Mouse (Mus musculus) adrenal gland, adult 10 weeks (tissue): ENCODE measurements around the gene Mypop. TPM values are rescaled to one million over a fixed set of nuclear protein-coding genes. Genes with fewer than 3 reads are reported as not detected.

Experiments used
- polyA plus RNA-seq: library from polyadenylated mRNA; stranded (reverse); fragments of 350-450 nt; fragmentation: Illumina TruSeq; extraction: RNeasy Lipid Tissue Mini Kit (QIAGEN cat#74804); gene quantifications from one replicate; pipeline ENCODE4 v1.2.3, GENCODE M21; 2014; ENCODE audit warnings: low read depth, low replicate concordance

Mypop gene
- not detected for polyA plus RNA-seq

GRCm38 (mm10) chr7:18990601-18991295 is at the start of gene Mypop:
Mypop (plus strand) TSS chr7:18991245.

GRCm38 (mm10) chr7:18987100-18987499 is 3.9 kb upstream of the Mypop start, which contains the start of gene Nanos2:
Nanos2 (plus strand) TSS chr7:18987400.

DNA sequence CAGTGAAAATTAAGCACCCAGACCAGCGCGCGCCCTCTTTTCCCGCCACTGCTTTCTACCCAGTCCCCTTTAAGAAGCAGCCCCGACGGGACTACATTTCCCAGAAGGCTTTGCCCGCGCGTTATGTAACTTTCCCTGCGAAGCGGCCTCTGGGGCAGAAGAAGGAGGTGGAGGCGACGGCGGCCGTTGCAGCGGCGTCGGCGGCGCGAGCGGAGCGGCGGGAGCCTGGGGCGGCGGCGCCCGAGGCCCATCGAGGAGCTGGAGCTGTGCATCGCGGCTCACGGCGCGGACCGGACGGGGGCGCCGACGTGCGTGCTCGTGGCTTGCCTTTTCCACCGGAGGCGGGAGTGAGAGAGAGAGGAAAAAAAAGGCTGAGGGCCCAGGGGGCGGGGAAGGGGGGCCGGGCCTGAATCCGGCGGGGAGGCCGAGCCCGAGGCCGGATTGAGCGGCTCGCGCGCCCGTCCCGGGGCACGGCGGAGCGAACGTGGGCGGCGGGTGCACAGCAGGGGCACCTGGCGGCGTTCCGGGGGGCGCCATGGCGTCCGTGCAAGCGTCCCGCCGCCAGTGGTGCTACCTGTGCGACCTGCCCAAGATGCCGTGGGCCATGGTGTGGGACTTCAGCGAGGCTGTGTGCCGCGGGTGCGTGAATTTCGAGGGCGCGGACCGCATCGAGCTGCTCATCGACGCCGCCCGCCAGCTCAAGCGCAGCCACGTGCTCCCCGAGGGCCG is 13.0 kb downstream of the Mypop start, which contains the start of gene Irf2bp1:
Gene Irf2bp1 (plus strand): TSS at position 143 of the 729 bp plus-strand sequence.

DNA sequence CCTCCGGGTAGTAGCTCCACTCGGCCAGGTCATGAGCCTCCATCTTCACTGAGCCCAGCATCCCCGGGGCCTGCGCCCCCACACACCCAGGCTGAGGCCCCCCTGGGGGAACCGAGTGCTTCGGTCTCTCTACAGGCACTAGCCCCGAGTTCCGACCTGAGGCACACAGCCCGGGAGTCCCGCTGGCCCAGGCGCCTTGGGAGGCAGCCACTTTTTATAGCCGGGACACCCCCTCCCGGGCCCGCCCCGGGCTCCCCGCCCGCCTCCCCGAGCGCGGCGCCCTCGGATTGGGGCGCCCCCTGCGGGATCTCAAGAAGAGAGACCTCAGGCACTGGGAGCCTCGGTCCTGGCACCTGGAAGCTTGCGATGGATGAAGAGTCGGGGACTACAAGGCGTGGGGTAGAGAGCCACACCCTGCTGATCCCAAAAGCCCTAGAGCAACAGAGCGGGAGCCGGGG is 32.3 kb downstream of the Mypop start, which contains the start of gene Foxa3:
Gene Foxa3 (minus strand): TSS at position 182 of the 458 bp plus-strand sequence.

DNA sequence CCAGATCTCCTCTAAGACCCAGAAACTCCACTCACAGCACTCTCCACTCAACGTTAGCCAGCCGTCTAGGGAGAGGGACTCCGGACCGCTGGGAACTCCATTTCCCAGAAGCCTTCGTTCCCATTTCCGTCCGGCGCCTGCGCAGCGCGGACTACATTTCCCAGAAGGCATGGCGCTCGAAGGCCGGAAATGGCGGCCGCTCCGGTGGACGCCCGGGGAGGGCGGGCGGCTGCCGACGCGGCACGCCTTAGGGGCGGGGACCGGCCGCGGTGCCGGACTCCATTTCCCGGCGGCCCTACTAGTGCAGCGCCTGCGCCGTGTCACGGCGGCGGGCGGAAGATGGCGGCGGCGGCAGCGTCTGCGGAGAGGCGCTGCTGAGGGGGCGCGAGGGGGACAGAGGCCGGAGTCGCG is 33.1 kb downstream of the Mypop start, which contains the start of gene Sympk:
Gene Sympk (plus strand): TSS at position 282 of the 411 bp plus-strand sequence.

Other genes with a start within 250 kb of the Mypop start
- gene Psg19, start 192.7 kb upstream of the Mypop start, polyA plus RNA-seq, result not detected
- gene Psg17, start 169.6 kb upstream of the Mypop start, polyA plus RNA-seq, result not detected
- gene Mill2, start 151.3 kb upstream of the Mypop start, polyA plus RNA-seq, result 8.3 TPM
- not detected for gene Pglyrp1, start 119.9 kb upstream of the Mypop start, polyA plus RNA-seq
- not detected for gene Ccdc61, start 80.8 kb upstream of the Mypop start, polyA plus RNA-seq
- 0.93 TPM for gene Nova2, start 65.4 kb upstream of the Mypop start, polyA plus RNA-seq
- not detected for gene Nanos2, start 3.8 kb upstream of the Mypop start, polyA plus RNA-seq
- gene Irf2bp1, start 12.8 kb downstream of the Mypop start, polyA plus RNA-seq, result 2.5 TPM
- not detected for gene Foxa3, start 32.3 kb downstream of the Mypop start, polyA plus RNA-seq
- gene Sympk, start 33.1 kb downstream of the Mypop start, polyA plus RNA-seq, result 7.6 TPM
- gene Rsph6a, start 63.4 kb downstream of the Mypop start, polyA plus RNA-seq, result not detected
- gene Dmwd, start 85.0 kb downstream of the Mypop start, polyA plus RNA-seq, result 1.3 TPM
- gene Dmpk, start 92.6 kb downstream of the Mypop start, polyA plus RNA-seq, result 11.7 TPM
- 1.5 TPM for gene Six5, start 103.3 kb downstream of the Mypop start, polyA plus RNA-seq
- not detected for gene Gm4969, start 127.1 kb downstream of the Mypop start, polyA plus RNA-seq
- 0.82 TPM for gene Fbxo46, start 128.6 kb downstream of the Mypop start, polyA plus RNA-seq
- gene Qpctl, start 158.0 kb downstream of the Mypop start, polyA plus RNA-seq, result 10.5 TPM
- gene Snrpd2, start 158.5 kb downstream of the Mypop start, polyA plus RNA-seq, result 2.0 TPM
- not detected for gene Gipr, start 174.9 kb downstream of the Mypop start, polyA plus RNA-seq
- not detected for gene Eml2, start 185.2 kb downstream of the Mypop start, polyA plus RNA-seq
- 5.4 TPM for gene Gpr4, start 221.3 kb downstream of the Mypop start, polyA plus RNA-seq
- 13.0 TPM for gene Opa3, start 237.1 kb downstream of the Mypop start, polyA plus RNA-seq